Comparison of ENCODE assay signal across 25 mouse cellular contexts in genomic region chrX:48460496-48460895, GRCm38 (mm10). TPM values are rescaled to one million over a fixed set of nuclear protein-coding genes. Genes with fewer than 3 reads are reported as not detected.
DNase-seq lines count a peak whose midpoint lies in the region; ATAC-seq and TF ChIP-seq lines count a peak whose summit lies in the region.
"Had no signal": no experiment of that assay in that cellular context is flagged by ENCODE, and none has a peak within 500 bp of the region (broad histone marks: within the 10 kb centered on the region; RNA-seq: fewer than 3 reads in every experiment).

No protein-coding gene starts in this region.

- H3K4me2 ChIP-seq in embryonic facial prominence, embryonic 15.5 days (replicated peaks): no peak overlapping the region
- H3K4me2 ChIP-seq in lung, embryonic 15.5 days: no peak overlapping the region
- H3K4me2 ChIP-seq: embryonic facial prominence, embryonic 13.5 days; forebrain, embryonic 12.5 days had no signal

- ATAC-seq in embryonic facial prominence, embryonic 15.5 days (ENCODE audit: insufficient number of reproducible peaks, low FRiP score, low TSS enrichment, low read depth): no peak
- ATAC-seq in lung, embryonic 15.5 days (ENCODE audit: borderline replicate concordance, extremely low read depth, low FRiP score, low TSS enrichment): 0 out of 2 replicates have a peak, but pooled peaks have one; percentile 40
- ATAC-seq: activated CD4-positive, CD25-positive, alpha-beta regulatory T cell, adult 4 months; forebrain, embryonic 14.5 days; forebrain, embryonic 16.5 days; Patski had no signal

- 0 out of 2 replicates have a peak overlapping the region, but pooled peaks have one; percentile 11 for H3K27ac ChIP-seq in embryonic facial prominence, embryonic 15.5 days (replicated peaks)
- H3K27ac ChIP-seq in embryonic facial prominence, embryonic 10.5 days (replicated peaks): no peak overlapping the region
- no peak overlapping the region for H3K27ac ChIP-seq in lung, embryonic 15.5 days
- H3K27ac ChIP-seq in embryonic fibroblast, embryonic 13.5 days (ENCODE audit: insufficient read depth, low read length): peak overlapping the region; percentile 77
- H3K27ac ChIP-seq: embryonic facial prominence, embryonic 13.5 days; forebrain, embryonic 10.5 days; forebrain, embryonic 12.5 days had no signal

- no peak overlapping the region for H3K9ac ChIP-seq in embryonic facial prominence, embryonic 15.5 days
- H3K9ac ChIP-seq in lung, embryonic 15.5 days: no peak overlapping the region
- H3K9ac ChIP-seq: embryonic facial prominence, embryonic 13.5 days; forebrain, embryonic 12.5 days had no signal

- DNase-seq in embryonic facial prominence, embryonic 10.5 days (ENCODE audit: low spot score): no peak
- DNase-seq in lung, adult 2 months: no peak
- DNase-seq in 3T3-L1 (ENCODE audit: low read depth, low spot score): peak; percentile 69
- DNase-seq in left cerebral cortex, adult 18-20 months (ENCODE audit: low spot score in 2 of 2): no peak
- DNase-seq: adrenal gland, adult 8-10 months; adrenal gland, postnatal 14 days; adrenal gland, postnatal 36 days; cerebellum, adult 11-12 months; cerebellum, adult 2 months; cerebellum, adult 9-10 months; cerebellum, postnatal 10 days; cerebellum, postnatal 25 days had no signal

- no peaks in the 10 kb centered on the region for H3K4me1 ChIP-seq in embryonic facial prominence, embryonic 15.5 days
- no peaks in the 10 kb centered on the region for H3K4me1 ChIP-seq in embryonic facial prominence, embryonic 10.5 days
- H3K4me1 ChIP-seq in lung, embryonic 15.5 days: 0 out of 2 replicates have a peak, but pooled peaks cover 3% of the 10 kb centered on the region
- H3K4me1 ChIP-seq in lung, adult 2 months (ENCODE audit: control insufficient read depth, insufficient read depth, low read length): peaks cover 2% of the 10 kb centered on the region; the same call in 1 of the 2 replicates
- H3K4me1 ChIP-seq in embryonic fibroblast, embryonic 13.5 days (ENCODE audit: control insufficient read depth, insufficient read depth, low read length): peaks cover 2% of the 10 kb centered on the region; the same call in 1 of the 2 replicates
- H3K4me1 ChIP-seq: embryonic facial prominence, embryonic 13.5 days; forebrain, embryonic 12.5 days had no signal

- no peak for TF ChIP-seq POLR2A in lung, adult 2 months (IDR thresholded peaks at IDR 0.05; ENCODE audit: borderline replicate concordance, extremely low read depth, low read depth, low read length)
- no peak for TF ChIP-seq POLR2A in embryonic fibroblast, embryonic 13.5 days (IDR thresholded peaks at IDR 0.05; ENCODE audit: low read depth, low read length)

- 71% methylated on average over 7 of the region's 7 CpGs for whole genome bisulfite sequencing in embryonic facial prominence, embryonic 15.5 days
- WGBS in embryonic facial prominence, embryonic 10.5 days: 84% methylated on average over 7 of the region's 7 CpGs
- 55% methylated on average over 7 of the region's 7 CpGs for WGBS in lung, embryonic 15.5 days
- 79% methylated on average over 7 of the region's 7 CpGs for WGBS in lung, adult 2 months

- no peak for TF ChIP-seq CTCF in lung, adult 2 months (IDR thresholded peaks at IDR 0.05; ENCODE audit: insufficient read depth, low read length)
- TF ChIP-seq CTCF in embryonic fibroblast, embryonic 13.5 days (IDR thresholded peaks at IDR 0.05; ENCODE audit: borderline replicate concordance, insufficient read depth, low read length): no peak

- H3K4me3 ChIP-seq in embryonic facial prominence, embryonic 15.5 days (replicated peaks): no peak overlapping the region
- H3K4me3 ChIP-seq in embryonic facial prominence, embryonic 10.5 days: no peak overlapping the region
- no peak overlapping the region for H3K4me3 ChIP-seq in lung, embryonic 15.5 days
- no peak overlapping the region for H3K4me3 ChIP-seq in lung, adult 2 months (replicated peaks; ENCODE audit: extremely low read depth, low read depth, low read length)
- H3K4me3 ChIP-seq in embryonic fibroblast, embryonic 13.5 days (ENCODE audit: insufficient read depth, low read length): no peak overlapping the region
- H3K4me3 ChIP-seq: embryonic facial prominence, embryonic 13.5 days; erythroblast, embryonic 14.5 days; forebrain, embryonic 10.5 days; forebrain, embryonic 12.5 days had no signal

- no peaks in the 10 kb centered on the region for H3K27me3 ChIP-seq in embryonic facial prominence, embryonic 15.5 days
- peaks cover 34% of the 10 kb centered on the region for H3K27me3 ChIP-seq in embryonic facial prominence, embryonic 10.5 days (replicated peaks; ENCODE audit: low read depth, poor library complexity, severe bottlenecking)
- H3K27me3 ChIP-seq in lung, embryonic 15.5 days: no peaks in the 10 kb centered on the region
- H3K27me3 ChIP-seq: embryonic facial prominence, embryonic 13.5 days; Patski had no signal

- H3K36me3 ChIP-seq in embryonic facial prominence, embryonic 15.5 days: no peaks in the 10 kb centered on the region
- H3K36me3 ChIP-seq in embryonic facial prominence, embryonic 10.5 days (replicated peaks): no peaks in the 10 kb centered on the region
- H3K36me3 ChIP-seq in lung, embryonic 15.5 days: no peaks in the 10 kb centered on the region
- H3K36me3 ChIP-seq: embryonic facial prominence, embryonic 13.5 days; forebrain, embryonic 10.5 days; forebrain, embryonic 12.5 days had no signal

- no peaks in the 10 kb centered on the region for H3K9me3 ChIP-seq in embryonic facial prominence, embryonic 15.5 days (replicated peaks)
- no peaks in the 10 kb centered on the region; the same call in 1 of the 2 replicates for H3K9me3 ChIP-seq in embryonic facial prominence, embryonic 10.5 days
- H3K9me3 ChIP-seq in lung, embryonic 15.5 days: no peaks in the 10 kb centered on the region
- H3K9me3 ChIP-seq: embryonic facial prominence, embryonic 13.5 days; forebrain, embryonic 10.5 days; forebrain, embryonic 12.5 days had no signal

RNA-seq across cellular contexts. Expression of gene Elf4, which starts 2.4 kb away (rescaled TPM):
- polyA plus RNA-seq in embryonic facial prominence, embryonic 15.5 days (2015; fragmentation: Nextera tagmentation; extraction: Ambion mirVana): 6.5 and 7.3 TPM in 2 replicates
- 2.4 TPM in 2 replicates for polyA plus RNA-seq in embryonic facial prominence, embryonic 10.5 days (2016; fragmentation: Nextera tagmentation; extraction: Ambion mirVana)
- 5.0 and 6.3 TPM in 2 replicates for polyA plus RNA-seq in lung, embryonic 15.5 days (2015; fragmentation: Nextera tagmentation; extraction: Ambion mirVana)
- polyA plus RNA-seq in lung, adult 2 months (2012; rRNA removed): 15.9 and 16.8 TPM in 2 replicates
- polyA plus RNA-seq in embryonic fibroblast, embryonic 13.5 days (2011; ENCODE audit: insufficient read length, low read depth, missing spikeins): 27.1 and 30.6 TPM in 2 replicates
- 1 to 10 TPM; 1.0 to 1.1 TPM for total RNA-seq in left cerebral cortex, adult 18-20 months (2021)

RNA-seq across cellular contexts. Expression of gene Aifm1, which starts 52.9 kb away (rescaled TPM):
- polyA plus RNA-seq in embryonic facial prominence, embryonic 15.5 days (2015; fragmentation: Nextera tagmentation; extraction: Ambion mirVana): 57.2 and 60.8 TPM in 2 replicates
- polyA plus RNA-seq in embryonic facial prominence, embryonic 10.5 days (2016; fragmentation: Nextera tagmentation; extraction: Ambion mirVana): 82.9 and 84.3 TPM in 2 replicates
- polyA plus RNA-seq in lung, embryonic 15.5 days (2015; fragmentation: Nextera tagmentation; extraction: Ambion mirVana): 64.5 and 66.2 TPM in 2 replicates
- 4.3 and 10.6 TPM in 2 replicates for polyA plus RNA-seq in lung, adult 2 months (2012; rRNA removed)
- polyA plus RNA-seq in embryonic fibroblast, embryonic 13.5 days (2011; ENCODE audit: insufficient read length, low read depth, missing spikeins): 32.0 and 33.7 TPM in 2 replicates
- 10 to 100 TPM; 23.1 to 28.4 TPM for total RNA-seq in left cerebral cortex, adult 18-20 months (2021)

RNA-seq across cellular contexts. Expression of gene Rab33a, which starts 58.6 kb away (rescaled TPM):
- 3.3 and 3.5 TPM in 2 replicates for polyA plus RNA-seq in embryonic facial prominence, embryonic 15.5 days (2015; fragmentation: Nextera tagmentation; extraction: Ambion mirVana)
- polyA plus RNA-seq in embryonic facial prominence, embryonic 10.5 days (2016; fragmentation: Nextera tagmentation; extraction: Ambion mirVana): 6.4 and 7.1 TPM in 2 replicates
- polyA plus RNA-seq in lung, embryonic 15.5 days (2015; fragmentation: Nextera tagmentation; extraction: Ambion mirVana): 1.2 and 2.2 TPM in 2 replicates
- 0.61 and 0.83 TPM in 2 replicates for polyA plus RNA-seq in lung, adult 2 months (2012; rRNA removed)
- 1.1 TPM in 1 of 2 replicates, not detected in the other for polyA plus RNA-seq in embryonic fibroblast, embryonic 13.5 days (2011; ENCODE audit: insufficient read length, low read depth, missing spikeins)
- total RNA-seq in left cerebral cortex, adult 18-20 months (2021): 10 to 100 TPM; 26.6 to 31.8 TPM
- total RNA-seq: MEL had no signal
- polyA plus RNA-seq: C2C12; erythroblast, embryonic 14.5 days had no signal

Comparison
In these comparisons a context has a peak if more than half of its experiments do, and no peak if none do; other contexts are left out.
1. H3K27ac ChIP-seq: peak in embryonic facial prominence, embryonic 15.5 days (single experiment) and embryonic fibroblast, embryonic 13.5 days (single experiment); none in embryonic facial prominence, embryonic 10.5 days (single experiment) and lung, embryonic 15.5 days (single experiment).